Mouse (Mus musculus) MEL (cell line): ENCODE measurements around the gene Lmntd1. TPM values are rescaled to one million over a fixed set of nuclear protein-coding genes. Genes with fewer than 3 reads are reported as not detected.

Experiments
- DNase-seq: peaks from one replicate; pipeline ENCODE4 v3.0.0; 2011; ENCODE audit warnings: low read depth, low spot score
- H3K27ac ChIP-seq: 2 replicates; pipeline ENCODE4 v1.5.1; 2012; ENCODE audit warnings: low read depth, mild to moderate bottlenecking, control low read depth, low read length, moderate library complexity; ENCODE audit not compliant: control insufficient read depth
- H3K27me3 ChIP-seq, 2 experiments: fragments of 150-350 bp in 1 of 2; sonication (generic) in 1 of 2; 2 replicates each; pipeline ENCODE4 v1.6.1; 2012; ENCODE audit warnings: low read length in 2 of 2, mild to moderate bottlenecking in 2 of 2, improper control_type of control experiment in 1 of 2, moderate library complexity in 1 of 2; ENCODE audit not compliant: insufficient read depth in 2 of 2, control insufficient read depth in 1 of 2
- H3K36me3 ChIP-seq, 2 experiments: 2 replicates each; pipeline ENCODE4 v1.6.1; 2012 to 2014; ENCODE audit warnings: low read length in 2 of 2, improper control_type of control experiment in 1 of 2, inconsistent platforms in 1 of 2, mild to moderate bottlenecking in 1 of 2; ENCODE audit not compliant: insufficient read depth in 2 of 2, control insufficient read depth in 1 of 2
- H3K4me1 ChIP-seq, 2 experiments: fragments of 150-350 bp in 1 of 2; sonication (generic) in 1 of 2; 2 replicates each; pipeline ENCODE4 v1.6.1; 2012; ENCODE audit warnings: low read length in 2 of 2, improper control_type of control experiment in 1 of 2, mild to moderate bottlenecking in 1 of 2; ENCODE audit not compliant: insufficient read depth in 2 of 2, control insufficient read depth in 1 of 2
- H3K4me3 ChIP-seq, 2 experiments: fragments of 150-350 bp in 1 of 2; sonication (generic) in 1 of 2; 2 replicates each; pipeline ENCODE4 v1.5.1; 2012; ENCODE audit warnings: low read depth in 2 of 2, low read length in 2 of 2, mild to moderate bottlenecking in 2 of 2, moderate library complexity in 2 of 2, control low read depth in 1 of 2, improper control_type of control experiment in 1 of 2; ENCODE audit not compliant: control insufficient read depth in 1 of 2, insufficient read depth in 1 of 2
- H3K79me2 ChIP-seq: 2 replicates; pipeline ENCODE4 v1.6.1; 2012; ENCODE audit warnings: mild to moderate bottlenecking, low read length, moderate library complexity; ENCODE audit not compliant: control insufficient read depth, poor library complexity, insufficient read depth
- H3K9ac ChIP-seq: 2 replicates; pipeline ENCODE4 v1.6.1; 2012; ENCODE audit warnings: low read depth, mild to moderate bottlenecking, control low read depth, low read length, moderate library complexity; ENCODE audit not compliant: control insufficient read depth, poor library complexity, severe bottlenecking
- H3K9me3 ChIP-seq: fragments of 150-350 bp; sonication (generic); replicated peaks from 2 replicates; pipeline ENCODE4 v1.6.1; 2012; ENCODE audit warnings: mild to moderate bottlenecking, low read length, improper control_type of control experiment, moderate library complexity; ENCODE audit not compliant: insufficient read depth
- CTCF ChIP-seq, 3 experiments: IDR thresholded peaks in 2 of 3; conservative IDR thresholded peaks in 1 of 3; 2 replicates each; pipeline ENCODE4 v1.5.1; 2011 to 2012; ENCODE audit warnings: low read length in 3 of 3, low read depth in 2 of 3, mild to moderate bottlenecking in 2 of 3, improper control_type of control experiment in 1 of 3, inconsistent platforms in 1 of 3, mixed read lengths in 1 of 3, moderate library complexity in 1 of 3; ENCODE audit not compliant: control insufficient read depth in 1 of 3, insufficient read depth in 1 of 3, poor library complexity in 1 of 3, severe bottlenecking in 1 of 3
- EP300 ChIP-seq, 2 experiments: IDR thresholded peaks; 2 replicates each; pipeline ENCODE4 v1.6.1; 2011; ENCODE audit warnings: improper control_type of control experiment in 2 of 2, low read length in 2 of 2, low read depth in 1 of 2, mild to moderate bottlenecking in 1 of 2
- ETS1 ChIP-seq: IDR thresholded peaks from 2 replicates; pipeline ENCODE4 v1.6.1; 2012; ENCODE audit warnings: low read depth, mild to moderate bottlenecking, inconsistent platforms, low read length, improper control_type of control experiment, moderate library complexity
- GATA1 ChIP-seq: IDR thresholded peaks from 2 replicates; pipeline ENCODE4 v1.6.1; 2011; ENCODE audit warnings: low read depth, low read length, improper control_type of control experiment
- KAT2A ChIP-seq: conservative IDR thresholded peaks from 2 replicates; pipeline ENCODE4 v1.6.1; 2012; ENCODE audit warnings: low read depth, low read length, improper control_type of control experiment, inconsistent platforms
- NELFE ChIP-seq: IDR thresholded peaks from 2 replicates; pipeline ENCODE4 v1.6.1; 2011; ENCODE audit warnings: low read depth, low read length, improper control_type of control experiment
- SMC3 ChIP-seq: IDR thresholded peaks from 2 replicates; pipeline ENCODE4 v1.6.1; 2011; ENCODE audit warnings: low read depth, low read length, improper control_type of control experiment
- TAL1 ChIP-seq: IDR thresholded peaks from 2 replicates; pipeline ENCODE4 v1.6.1; 2012; ENCODE audit warnings: mild to moderate bottlenecking, inconsistent platforms, low read length, moderate library complexity, mixed read lengths
- TCF12 ChIP-seq: IDR thresholded peaks from 2 replicates; pipeline ENCODE4 v1.6.1; 2014; ENCODE audit warnings: low read depth, mild to moderate bottlenecking, inconsistent platforms, low read length, improper control_type of control experiment, moderate library complexity
- USF2 ChIP-seq, 2 experiments: IDR thresholded peaks; 2 replicates each; pipeline ENCODE4 v1.6.1; 2011 to 2012; ENCODE audit warnings: improper control_type of control experiment in 2 of 2, low read length in 2 of 2, borderline replicate concordance in 1 of 2, inconsistent platforms in 1 of 2, low read depth in 1 of 2, mild to moderate bottlenecking in 1 of 2; ENCODE audit not compliant: insufficient read depth in 1 of 2
- polyA plus RNA-seq, 2 experiments: library from polyadenylated mRNA; stranded (reverse) in 1 of 2; unstranded in 1 of 2; fragments of >175 nt in 1 of 2; fragments of >200 nt in 1 of 2; gene quantifications; 2 replicates each; pipeline versions ENCODE4 v1.2.1 to v1.2.4; 2012; ENCODE audit warnings: low replicate concordance in 2 of 2, low read depth in 1 of 2; ENCODE audit not compliant: insufficient read length in 2 of 2, insufficient read depth in 1 of 2, missing spikeins in 1 of 2
- total RNA-seq: library from RNA; depleted of rRNA; stranded (reverse); fragments of 300-350 nt; gene quantifications from 2 replicates; pipeline ENCODE4 v1.2.3, GENCODE M21; 2012

Gene Lmntd1
- total and polyA plus RNA-seq, 3 experiments: not detected

- Histone ChIP-seq H3K27me3 (no peaks in the 10 kb centered on the region), H3K36me3 (no peaks in the 10 kb centered on the region), H3K27ac (no peak overlapping the region)
Observed at GRCm38 (mm10) chr6:145585052-145585973, 28.8 kb downstream of the Lmntd1 start.

DNA sequence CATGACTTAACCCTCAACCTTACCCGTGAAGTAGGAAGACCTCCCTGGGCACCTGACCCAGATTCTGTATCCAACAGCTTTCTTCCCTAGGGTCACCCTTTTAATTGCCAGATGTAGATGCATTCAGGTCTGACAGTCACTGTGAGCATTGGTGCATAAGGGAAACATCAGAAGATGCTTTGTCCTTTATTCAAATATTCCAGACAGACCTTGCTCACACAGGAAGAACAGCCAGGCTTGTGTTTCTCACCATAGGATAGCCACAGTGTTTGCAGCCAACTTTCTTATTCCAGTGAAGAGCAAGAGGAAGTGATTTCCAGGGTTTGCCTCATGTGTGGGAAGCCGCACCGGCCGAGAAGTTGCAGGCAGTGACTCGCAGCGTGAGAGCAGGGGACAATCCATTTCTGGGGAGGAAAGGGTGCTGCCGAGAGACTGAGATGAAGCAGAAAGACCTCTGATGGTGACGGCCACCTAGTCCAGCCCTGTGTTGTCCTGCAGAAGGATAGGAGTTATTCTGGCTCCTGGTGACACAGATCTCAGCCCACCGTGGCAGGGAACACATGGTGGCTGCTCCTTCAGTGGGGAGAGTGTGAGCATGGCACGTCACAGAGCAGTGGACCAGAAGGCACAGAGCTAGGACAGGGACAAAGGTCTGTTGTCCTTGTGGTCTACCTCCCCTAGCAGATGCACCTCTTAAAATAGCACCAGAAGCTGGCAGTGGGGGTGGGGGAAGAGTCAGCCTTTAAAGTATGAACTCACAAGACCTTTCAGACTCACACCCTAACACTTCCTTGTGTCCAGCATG lies 32.6 kb downstream of the Lmntd1 start:
- Histone ChIP-seq H3K79me2 (no peaks in the 10 kb centered on the region), H3K4me3 (no peak overlapping the region), H3K36me3 (no peaks in the 10 kb centered on the region), H3K4me1 (no peaks in the 10 kb centered on the region), H3K9ac (no peak overlapping the region), H3K27me3 (no peaks in the 10 kb centered on the region)
- DNase-seq: no peak
- TF ChIP-seq ETS1 (no peak), KAT2A (no peak), SMC3 (no peak), NELFE (no peak)
- TF ChIP-seq, all 39 proteins: peak for 0
- H3K27ac ChIP-seq: no peak overlapping the region
- H3K9me3 ChIP-seq: no peaks in the 10 kb centered on the region

More at GRCm38 (mm10) chr6:145585052-145585973, 28.8 kb downstream of the Lmntd1 start:
- no peak overlapping the region for H3K9ac ChIP-seq
- H3K4me1 ChIP-seq: no peaks in the 10 kb centered on the region
- DNase-seq: no peak
- H3K4me3 ChIP-seq: no peak overlapping the region
- H3K9me3 ChIP-seq: no peaks in the 10 kb centered on the region
- TF ChIP-seq GATA1 (no peak), EP300 (IDR thresholded peaks at IDR 0.05; ENCODE audit: low read depth in 1 of 2, low read length in 2 of 2) (no peak), TAL1 (no peak), SMC3 (no peak), TCF12 (no peak), KAT2A (no peak), USF2 (IDR thresholded peaks at IDR 0.05; ENCODE audit: borderline replicate concordance in 1 of 2, insufficient read depth in 1 of 2, low read depth in 1 of 2, low read length in 2 of 2) (no peak)
- H3K79me2 ChIP-seq: no peaks in the 10 kb centered on the region

DNA sequence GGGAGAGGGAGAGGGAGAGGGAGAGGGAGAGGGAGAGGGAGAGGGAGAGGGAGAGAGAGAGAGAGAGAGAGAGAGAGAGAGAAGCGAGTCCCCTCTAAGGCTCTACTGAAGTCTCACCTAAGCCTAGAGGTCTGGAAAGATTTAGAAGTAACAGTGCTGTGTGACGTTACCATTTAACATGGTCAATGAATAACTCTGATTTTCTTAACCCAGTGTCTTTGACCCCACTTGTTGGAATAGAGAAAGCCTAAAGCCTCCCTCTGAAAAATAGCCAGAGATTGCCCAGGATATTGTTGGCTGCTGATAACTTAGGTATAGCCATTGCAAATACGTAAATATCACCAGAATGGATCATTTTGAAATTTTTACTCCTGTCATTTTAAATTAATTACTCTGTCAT lies 34.4 kb downstream of the Lmntd1 start:
- no peaks in the 10 kb centered on the region for H3K4me1 ChIP-seq
- no peaks in the 10 kb centered on the region for H3K79me2 ChIP-seq

More for the DNA sequence above, 34.4 kb downstream of the Lmntd1 start:
- Histone ChIP-seq H3K27ac (no peak overlapping the region), H3K4me3 (no peak overlapping the region), H3K27me3 (no peaks in the 10 kb centered on the region), H3K36me3 (no peaks in the 10 kb centered on the region), H3K9ac (no peak overlapping the region), H3K9me3 (no peaks in the 10 kb centered on the region)
- DNase-seq: no peak
- TF ChIP-seq CTCF (IDR thresholded peaks at IDR 0.05 in 2 of 3, conservative IDR thresholded peaks at IDR 0.05 in 1 of 3; ENCODE audit: control insufficient read depth in 1 of 3, insufficient read depth in 1 of 3, low read depth in 2 of 3, low read length in 3 of 3, poor library complexity in 1 of 3, severe bottlenecking in 1 of 3) (no peak), TCF12 (no peak)
- TF ChIP-seq, all 39 proteins: peak for 0
